Mouse (Mus musculus) liver, embryonic 11.5 days (tissue): ENCODE data around the gene Rps13. TPM values are rescaled to one million over a fixed set of nuclear protein-coding genes. Genes with fewer than 3 reads are reported as not detected.

Experiments
- ATAC-seq: fragments of 200-750 bp; cut with Nextera tagmentation; replicated peaks from 2 replicates; pipeline ENCODE4 v1.8.0; 2017; ENCODE audit warnings: moderate number of reproducible peaks, mild to moderate bottlenecking, moderate TSS enrichment, moderate library complexity; ENCODE audit not compliant: low FRiP score
- DNase-seq: peaks from one replicate; pipeline ENCODE4 v3.0.0-alpha.2; 2017; ENCODE audit warnings: low spot score
- H3K27ac ChIP-seq: fragments of 300-500 bp; sonication (generic); 2 replicates; pipeline ENCODE4 v1.5.1; 2014; ENCODE audit warnings: mild to moderate bottlenecking, low read depth, low read length, control low read depth
- H3K27me3 ChIP-seq: fragments of 300-500 bp; sonication (generic); replicated peaks from 2 replicates; pipeline ENCODE4 v1.6.1; 2014; ENCODE audit warnings: low read length, mixed read lengths; ENCODE audit not compliant: control insufficient read depth, insufficient read depth
- H3K36me3 ChIP-seq: fragments of 300-500 bp; sonication (generic); 2 replicates; pipeline ENCODE4 v1.6.1; 2014; ENCODE audit warnings: mild to moderate bottlenecking, low read length, moderate library complexity, mixed read lengths; ENCODE audit not compliant: control insufficient read depth, insufficient read depth
- H3K4me1 ChIP-seq: fragments of 300-500 bp; sonication (generic); replicated peaks from 2 replicates; pipeline ENCODE4 v1.6.1; 2014; ENCODE audit warnings: low read length, mixed read lengths; ENCODE audit not compliant: control insufficient read depth, insufficient read depth
- H3K4me2 ChIP-seq: fragments of 300-500 bp; sonication (generic); 2 replicates; pipeline ENCODE4 v1.6.1; 2014; ENCODE audit warnings: mild to moderate bottlenecking, control low read depth, moderate library complexity
- H3K4me3 ChIP-seq: fragments of 300-500 bp; sonication (generic); 2 replicates; pipeline ENCODE4 v1.5.1; 2014; ENCODE audit warnings: low read depth, low read length, control low read depth
- H3K9ac ChIP-seq: fragments of 300-500 bp; sonication (generic); 2 replicates; pipeline ENCODE4 v1.6.1; 2014; ENCODE audit warnings: low read depth, low read length, control low read depth
- H3K9me3 ChIP-seq: fragments of 300-500 bp; sonication (generic); 2 replicates; pipeline ENCODE4 v1.6.1; 2016; ENCODE audit warnings: low read length, inconsistent platforms, mixed read lengths; ENCODE audit not compliant: control insufficient read depth
- WGBS: fragments of 180-500 bp; shearing (Covaris S2); extraction: QIAGEN DNeasy Blood & Tissue Kit; methylation state at CpG from one replicate; pipeline ENCODE4 v1.1.7; 2014; 5-methylcytosine and 5-hydroxymethylcytosine counted together
- polyA plus RNA-seq: library from polyadenylated mRNA; unstranded; fragments of >200 nt; fragmentation: Nextera tagmentation; extraction: Ambion mirVana; gene quantifications from 2 replicates; pipeline ENCODE4 v1.2.1, GENCODE M21; 2014

Gene Rps13
- polyA plus RNA-seq, 1 experiment from 2014 or later, result 1,113 TPM

DNA sequence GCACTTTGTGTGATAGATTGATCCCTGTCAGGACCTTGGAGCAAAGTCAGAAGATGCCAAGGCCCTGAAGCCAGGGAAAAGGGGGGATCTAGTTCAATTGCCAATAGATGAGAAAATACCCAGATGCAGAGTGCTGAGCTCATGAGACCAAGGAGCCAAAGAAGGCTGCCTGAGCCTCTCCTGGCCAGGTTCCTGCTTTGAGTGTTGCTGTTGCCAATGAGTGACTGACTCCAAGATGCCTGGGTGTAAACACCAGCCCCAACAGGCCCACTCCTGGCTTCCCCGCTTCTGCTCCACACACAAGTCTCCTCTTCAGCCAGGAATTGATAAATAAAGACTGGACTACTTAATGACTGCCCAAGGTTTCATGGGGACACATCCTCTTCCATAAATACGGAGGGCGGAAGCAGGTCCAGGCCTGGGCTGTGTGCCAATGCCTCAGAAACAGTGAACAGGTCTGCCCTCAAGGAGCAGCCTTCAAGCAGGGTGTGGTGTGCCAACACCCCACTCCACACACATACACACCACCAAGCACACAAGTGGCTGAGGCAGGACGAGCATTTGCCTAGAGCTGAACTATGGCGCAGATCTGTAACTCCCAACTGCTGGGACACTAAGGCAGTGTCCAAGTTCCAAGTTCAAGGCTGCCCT lies 32.2 kb downstream of the Rps13 start:
- WGBS, result 87% methylated on average over 5 of the region's 5 CpGs

GRCm38 (mm10) chr7:116301144-116301543 lies 32.9 kb downstream of the Rps13 start:
- H3K36me3 ChIP-seq, result no peaks in the 10 kb centered on the region
- H3K27me3 ChIP-seq, result peaks cover under 1% of the 10 kb centered on the region; the same call in 1 of the 2 replicates
- no peaks in the 10 kb centered on the region for H3K9me3 ChIP-seq
- ATAC-seq (no peak), DNase-seq (no peak)
- H3K4me1 ChIP-seq, result no peaks in the 10 kb centered on the region
- H3K9ac ChIP-seq, result no peak overlapping the region
- WGBS, result 73% methylated on average over 4 of the region's 4 CpGs
- no peak overlapping the region for H3K4me3 ChIP-seq
- no peak overlapping the region for H3K27ac ChIP-seq
- H3K4me2 ChIP-seq, result no peak overlapping the region

More for the DNA sequence above, 32.2 kb downstream of the Rps13 start:
- Histone ChIP-seq H3K9me3 (no peaks in the 10 kb centered on the region), H3K4me3 (no peak overlapping the region), H3K27me3 (peaks cover 5% of the 10 kb centered on the region; the same call in 1 of the 2 replicates), H3K36me3 (no peaks in the 10 kb centered on the region), H3K4me2 (no peak overlapping the region), H3K9ac (no peak overlapping the region), H3K27ac (no peak overlapping the region), H3K4me1 (no peaks in the 10 kb centered on the region)
- no peak for DNase-seq
- no peak for ATAC-seq

GRCm38 (mm10) chr7:116298851-116299250 lies 35.1 kb downstream of the Rps13 start:
- 88% methylated on average over 2 of the region's 2 CpGs for WGBS
- Histone ChIP-seq H3K27me3 (no peaks in the 10 kb centered on the region), H3K36me3 (no peaks in the 10 kb centered on the region), H3K27ac (no peak overlapping the region), H3K4me3 (no peak overlapping the region), H3K9ac (no peak overlapping the region), H3K4me1 (peaks cover 8% of the 10 kb centered on the region), H3K9me3 (no peaks in the 10 kb centered on the region), H3K4me2 (no peak overlapping the region)
- ATAC-seq (no peak), DNase-seq (no peak)

- H3K27ac ChIP-seq, result no peak overlapping the region
- ATAC-seq (no peak), DNase-seq (no peak)
- no peak overlapping the region for H3K4me3 ChIP-seq
- no peak overlapping the region for H3K4me2 ChIP-seq
- peaks cover 8% of the 10 kb centered on the region for H3K4me1 ChIP-seq
- no peaks in the 10 kb centered on the region for H3K9me3 ChIP-seq
- WGBS, result 79% methylated on average over 10 of the region's 10 CpGs
- no peaks in the 10 kb centered on the region for H3K36me3 ChIP-seq
- H3K27me3 ChIP-seq, result no peaks in the 10 kb centered on the region
- H3K9ac ChIP-seq, result no peak overlapping the region
These were observed 35.6 kb downstream of the Rps13 start for GRCm38 (mm10) chr7:116298389-116298788.

GRCm38 (mm10) chr7:116294961-116295360 lies 39.0 kb downstream of the Rps13 start:
- Histone ChIP-seq H3K9ac (no peak overlapping the region), H3K4me1 (peaks cover 22% of the 10 kb centered on the region), H3K9me3 (no peaks in the 10 kb centered on the region), H3K4me3 (no peak overlapping the region), H3K27me3 (no peaks in the 10 kb centered on the region), H3K27ac (no peak overlapping the region; the same call in 1 of the 2 replicates), H3K4me2 (no peak overlapping the region), H3K36me3 (no peaks in the 10 kb centered on the region)
- WGBS, result 37% methylated on average over 3 of the region's 3 CpGs
- DNase-seq (no peak), ATAC-seq (no peak)

DNA sequence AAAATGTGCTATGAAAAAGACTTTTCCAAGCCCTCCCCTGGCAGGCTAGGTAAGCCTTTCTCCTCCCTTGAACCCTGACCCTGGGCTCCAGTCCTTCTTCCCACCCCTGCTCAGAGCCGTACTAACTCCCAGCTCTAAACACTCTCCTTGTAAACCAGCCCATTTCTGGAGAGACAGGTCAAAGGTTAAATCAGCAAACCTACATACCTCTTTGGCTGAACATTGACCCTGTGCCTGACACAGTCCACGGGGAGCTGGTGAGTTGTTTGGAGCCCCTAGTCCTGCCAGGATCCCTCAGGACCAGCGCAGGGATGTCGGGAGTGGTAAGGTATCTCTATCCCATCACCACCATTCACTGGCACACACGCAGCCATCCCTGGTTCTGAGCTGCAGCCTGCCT lies 41.6 kb downstream of the Rps13 start:
- Histone ChIP-seq H3K9ac (no peak overlapping the region), H3K27ac (no peak overlapping the region), H3K4me3 (no peak overlapping the region), H3K27me3 (no peaks in the 10 kb centered on the region), H3K9me3 (no peaks in the 10 kb centered on the region), H3K4me2 (peak overlapping the region; percentile 12; the same call in 1 of the 2 replicates), H3K36me3 (no peaks in the 10 kb centered on the region), H3K4me1 (peaks cover 41% of the 10 kb centered on the region)
- ATAC-seq, result 0 out of 2 replicates have a peak, but pooled peaks have one; percentile 18
- no peak for DNase-seq
- 58% methylated on average over 5 of the region's 5 CpGs for WGBS

DNA sequence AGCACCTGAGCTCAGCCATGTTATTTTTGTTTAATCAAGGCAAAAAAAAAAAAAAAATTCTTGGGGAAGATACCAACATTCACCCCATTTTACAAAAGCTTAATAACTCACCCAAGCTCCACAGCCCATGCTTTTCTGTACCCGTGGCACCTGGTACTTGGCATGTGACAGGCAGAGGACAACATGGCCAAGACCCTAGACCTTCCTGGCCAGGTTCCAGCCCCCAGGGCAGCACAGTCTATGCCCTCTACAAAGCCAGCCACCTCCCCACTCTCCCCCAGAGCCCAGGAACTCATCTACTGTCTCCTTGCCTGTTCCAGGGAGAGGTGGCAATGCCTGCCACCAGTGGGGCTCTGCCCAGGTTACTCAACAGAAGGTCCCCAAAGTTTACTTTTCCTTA lies 43.4 kb downstream of the Rps13 start:
- Histone ChIP-seq H3K27me3 (no peaks in the 10 kb centered on the region), H3K36me3 (no peaks in the 10 kb centered on the region), H3K4me2 (no peak overlapping the region), H3K9ac (no peak overlapping the region), H3K27ac (no peak overlapping the region), H3K4me3 (no peak overlapping the region), H3K4me1 (peaks cover 54% of the 10 kb centered on the region), H3K9me3 (no peaks in the 10 kb centered on the region)
- 81% methylated on average over 1 of the region's 1 CpGs for WGBS
- ATAC-seq, result no peak
- no peak for DNase-seq

DNA sequence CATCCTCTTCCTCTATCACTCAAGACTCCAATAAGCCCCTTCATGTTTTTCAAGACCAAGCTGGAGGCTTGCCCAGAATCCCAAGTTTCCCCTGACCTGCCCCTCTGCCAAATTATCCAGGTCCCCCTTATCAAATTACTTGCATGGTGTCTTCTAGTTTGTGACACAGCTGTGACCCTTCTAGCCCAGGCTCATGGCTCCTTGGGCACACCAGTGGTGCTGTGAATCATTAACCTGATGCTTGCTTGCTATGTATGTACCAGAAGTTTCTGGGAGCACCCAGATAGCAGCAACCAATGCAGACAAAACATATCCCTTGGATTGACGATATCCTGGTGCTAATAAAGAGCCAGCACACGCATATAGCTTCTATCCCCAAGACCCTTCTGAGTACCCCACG lies 45.0 kb downstream of the Rps13 start:
- H3K36me3 ChIP-seq, result no peaks in the 10 kb centered on the region
- no peak overlapping the region for H3K4me2 ChIP-seq
- no peak for DNase-seq
- 74% methylated on average over 3 of the region's 3 CpGs for WGBS
- ATAC-seq, result no peak
- peaks cover 48% of the 10 kb centered on the region for H3K4me1 ChIP-seq
- H3K27ac ChIP-seq, result no peak overlapping the region
- no peak overlapping the region for H3K4me3 ChIP-seq
- no peaks in the 10 kb centered on the region for H3K27me3 ChIP-seq
- H3K9ac ChIP-seq, result no peak overlapping the region
- H3K9me3 ChIP-seq, result no peaks in the 10 kb centered on the region

- Histone ChIP-seq H3K4me1 (peaks cover 48% of the 10 kb centered on the region), H3K36me3 (no peaks in the 10 kb centered on the region), H3K27ac (peak overlapping the region; percentile 70), H3K9me3 (no peaks in the 10 kb centered on the region), H3K27me3 (no peaks in the 10 kb centered on the region), H3K4me3 (no peak overlapping the region), H3K4me2 (no peak overlapping the region), H3K9ac (no peak overlapping the region)
- WGBS, result 55% methylated on average over 5 of the region's 5 CpGs
- no peak for ATAC-seq
- DNase-seq, result no peak
These were observed 46.0 kb downstream of the Rps13 start for GRCm38 (mm10) chr7:116287959-116288358.
